Mouse (Mus musculus) limb, embryonic 13.5 days (tissue): Measurements from ENCODE around the gene Uhrf1bp1. TPM values are rescaled to one million over a fixed set of nuclear protein-coding genes. Genes with fewer than 3 reads are reported as not detected.

ENCODE experiments used
- ATAC-seq: fragments of 200-750 bp; cut with Nextera tagmentation; 2 replicates; pipeline ENCODE4 v1.8.0; 2017; ENCODE audit warnings: low read depth, moderate number of reproducible peaks, moderate TSS enrichment; ENCODE audit not compliant: low FRiP score
- H3K27ac ChIP-seq: fragments of 300-500 bp; sonication (generic); 2 replicates; pipeline ENCODE4 v1.5.1; 2015; ENCODE audit warnings: inconsistent platforms, mild to moderate bottlenecking, moderate library complexity
- H3K27me3 ChIP-seq: fragments of 300-500 bp; sonication (generic); 2 replicates; pipeline ENCODE4 v1.6.1; 2015; ENCODE audit warnings: mild to moderate bottlenecking, inconsistent platforms
- H3K36me3 ChIP-seq: fragments of 300-500 bp; sonication (generic); 2 replicates; pipeline ENCODE4 v1.6.1; 2015; ENCODE audit warnings: inconsistent platforms, mild to moderate bottlenecking, moderate library complexity
- H3K4me1 ChIP-seq: fragments of 300-500 bp; sonication (generic); 2 replicates; pipeline ENCODE4 v1.6.1; 2015; ENCODE audit warnings: inconsistent platforms
- H3K4me2 ChIP-seq: fragments of 300-500 bp; sonication (generic); replicated peaks from 2 replicates; pipeline ENCODE4 v1.6.1; 2015; ENCODE audit warnings: inconsistent platforms, mild to moderate bottlenecking, moderate library complexity
- H3K4me3 ChIP-seq: fragments of 300-500 bp; sonication (generic); 2 replicates; pipeline ENCODE4 v1.5.1; 2015; ENCODE audit warnings: moderate library complexity, mild to moderate bottlenecking, inconsistent platforms
- H3K9ac ChIP-seq: fragments of 300-500 bp; sonication (generic); 2 replicates; pipeline ENCODE4 v1.6.1; 2015; ENCODE audit warnings: mild to moderate bottlenecking, inconsistent platforms
- H3K9me3 ChIP-seq: fragments of 300-500 bp; sonication (generic); 2 replicates; pipeline ENCODE4 v1.6.1; 2016; ENCODE audit warnings: inconsistent platforms
- WGBS: fragments of 180-500 bp; shearing (Covaris S2); methylation state at CpG from one replicate; pipeline ENCODE4 v1.1.7; 2015; 5-methylcytosine and 5-hydroxymethylcytosine counted together
- polyA plus RNA-seq: library from polyadenylated mRNA; unstranded; fragments of >200 nt; fragmentation: Nextera tagmentation; extraction: Ambion mirVana; gene quantifications from 2 replicates; pipeline ENCODE4 v1.2.1, GENCODE M21; 2015

The Uhrf1bp1 gene
- polyA plus RNA-seq, 1 experiment from 2014 or later = 7.5 TPM

DNA sequence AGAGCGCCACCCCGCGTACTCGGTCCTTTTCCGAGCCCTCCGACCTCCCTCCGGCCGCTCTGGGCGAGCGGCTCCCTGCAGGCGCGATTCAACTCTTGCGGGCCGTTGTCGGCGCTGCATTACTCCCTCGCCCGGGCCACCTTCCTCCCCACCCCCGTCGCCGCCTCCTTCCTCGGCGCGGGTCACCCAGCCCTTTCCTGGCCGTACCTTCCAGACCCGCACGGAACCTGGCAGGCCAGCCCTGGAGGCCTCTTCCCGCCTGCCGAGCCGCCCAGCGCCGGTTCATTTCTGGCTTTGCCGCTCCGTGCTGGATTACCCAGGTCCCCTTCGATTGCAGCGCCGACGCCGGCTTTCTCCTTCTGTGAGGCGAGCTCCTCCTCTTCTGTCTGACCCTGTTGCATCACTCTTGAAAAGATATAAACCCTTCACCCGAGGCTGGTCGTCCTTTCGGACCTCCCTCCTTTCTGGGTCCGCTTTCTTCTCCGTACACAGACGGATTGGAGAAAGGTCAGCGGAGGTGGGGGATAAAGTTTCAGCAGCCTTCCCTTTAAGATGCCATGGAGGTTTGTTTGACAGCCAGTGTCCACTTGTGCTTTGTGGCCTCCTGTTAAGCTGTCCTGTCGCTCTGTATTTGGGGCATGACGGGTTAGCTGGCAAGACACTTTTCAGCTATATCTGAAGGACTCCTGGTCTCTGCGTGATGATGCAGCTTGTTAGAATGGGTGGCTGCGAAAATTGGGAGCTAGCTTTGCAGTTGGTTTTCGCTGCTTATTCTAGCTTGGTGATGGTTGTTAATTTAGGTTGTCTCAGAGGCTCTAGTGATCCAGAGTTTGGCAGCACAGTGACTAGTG is 782 bp downstream of the Uhrf1bp1 start:
- WGBS = 2% methylated on average over 52 of the region's 52 CpGs
- Histone ChIP-seq H3K36me3 (peaks cover 27% of the 10 kb centered on the region), H3K27me3 (no peaks in the 10 kb centered on the region), H3K9me3 (no peaks in the 10 kb centered on the region), H3K4me3 (peak overlapping the region; percentile 92), H3K4me1 (peaks cover 29% of the 10 kb centered on the region), H3K27ac (peak overlapping the region; percentile 79), H3K9ac (peak overlapping the region; percentile 93), H3K4me2 (peak overlapping the region; percentile 89)
- peak; percentile 54; the same call in 1 of the 2 replicates for ATAC-seq

DNA sequence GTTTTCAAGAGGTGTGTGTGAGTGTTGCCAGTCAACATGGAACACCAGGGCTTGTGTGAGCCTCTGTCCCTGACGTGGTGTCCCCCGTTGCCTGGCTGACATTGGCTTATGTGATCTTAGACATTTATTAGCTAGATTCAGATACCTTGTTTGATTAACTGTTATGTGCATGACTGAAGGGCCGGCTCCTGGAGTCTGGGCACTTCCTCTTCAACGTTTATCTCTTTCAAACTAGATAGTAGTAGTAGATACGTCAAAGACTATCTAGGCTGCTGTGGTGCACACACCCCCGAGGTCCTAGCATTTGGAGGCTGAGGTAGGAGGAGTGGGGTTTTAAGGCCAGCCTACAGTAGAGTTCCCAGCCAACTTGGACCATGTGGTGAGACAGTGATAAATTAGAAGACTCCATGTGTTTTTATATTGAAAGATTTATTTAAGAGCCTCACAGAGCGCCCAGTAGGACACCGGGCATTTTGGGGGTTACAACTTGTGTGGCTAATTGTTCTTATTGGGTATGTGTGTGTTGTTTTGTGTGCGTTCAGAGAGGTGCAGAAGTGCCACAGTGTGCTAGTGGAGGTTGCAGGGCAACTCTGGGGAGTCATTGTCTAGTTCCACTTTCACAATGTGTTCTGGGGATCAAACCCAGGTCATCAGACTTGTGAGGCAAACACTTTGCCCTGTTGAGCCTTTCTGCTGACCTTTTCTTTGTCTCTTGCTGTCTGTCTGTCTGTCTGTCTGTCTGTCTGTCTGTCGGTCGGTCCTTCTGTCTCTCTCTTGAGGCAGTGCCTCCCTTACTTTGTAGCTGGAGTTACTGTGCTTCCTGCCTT is 1.6 kb downstream of the Uhrf1bp1 start:
- peaks cover 29% of the 10 kb centered on the region for H3K4me1 ChIP-seq
- peak overlapping the region; percentile 93 for H3K9ac ChIP-seq
- H3K36me3 ChIP-seq = peaks cover 18% of the 10 kb centered on the region
- H3K4me3 ChIP-seq = peak overlapping the region; percentile 92
- H3K9me3 ChIP-seq = no peaks in the 10 kb centered on the region
- H3K4me2 ChIP-seq = peak overlapping the region; percentile 89
- 48% methylated on average over 11 of the region's 11 CpGs for WGBS
- no peaks in the 10 kb centered on the region for H3K27me3 ChIP-seq
- no peak for ATAC-seq
- H3K27ac ChIP-seq = no peak overlapping the region

DNA sequence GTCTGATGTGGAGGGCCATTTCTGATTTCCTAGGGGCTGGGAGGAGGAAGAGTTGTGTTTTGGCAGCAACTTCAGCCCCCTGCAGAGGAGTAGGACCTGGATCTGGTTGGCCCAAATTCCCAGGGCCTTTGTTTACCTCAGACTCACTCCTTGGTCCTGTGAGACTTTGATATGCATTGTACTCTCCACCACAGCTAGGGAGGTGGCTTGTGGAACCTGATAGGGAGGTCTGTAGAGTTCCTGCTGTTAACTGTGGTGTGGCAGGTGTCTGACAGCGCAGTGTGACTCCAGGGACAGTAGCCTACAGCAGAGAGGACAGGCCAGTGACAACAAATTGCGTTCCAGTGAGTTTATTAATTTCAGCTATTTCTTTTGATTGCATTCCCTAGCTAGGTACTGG is 2.9 kb downstream of the Uhrf1bp1 start:
- no peak for ATAC-seq
- Histone ChIP-seq H3K9ac (no peak overlapping the region; the same call in 1 of the 2 replicates), H3K36me3 (peaks cover 8% of the 10 kb centered on the region), H3K9me3 (no peaks in the 10 kb centered on the region), H3K4me3 (no peak overlapping the region), H3K4me2 (peak overlapping the region; percentile 89; the same call in 1 of the 2 replicates), H3K27me3 (no peaks in the 10 kb centered on the region), H3K4me1 (peaks cover 29% of the 10 kb centered on the region), H3K27ac (no peak overlapping the region)
- 40% methylated on average over 2 of the region's 2 CpGs for WGBS

DNA sequence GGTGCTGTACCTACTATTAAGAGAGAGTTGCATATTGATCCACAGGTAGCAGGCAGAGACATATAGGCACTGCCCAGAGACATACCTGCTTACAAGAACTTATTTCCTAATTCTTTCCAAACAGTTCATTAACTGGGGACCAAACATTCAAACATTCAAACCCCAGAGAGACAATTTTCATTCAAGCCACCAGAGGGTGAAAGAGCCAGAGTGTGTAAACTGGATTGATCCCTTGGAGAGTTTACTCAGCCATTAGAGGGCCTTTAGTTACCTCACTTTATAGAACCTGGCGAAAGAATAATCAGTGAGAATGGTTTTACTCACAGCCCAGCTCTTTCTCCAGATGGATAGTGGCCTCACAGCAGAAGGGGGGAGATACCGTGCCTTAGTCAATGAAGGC is 9.2 kb downstream of the Uhrf1bp1 start:
- no peak overlapping the region for H3K4me3 ChIP-seq
- H3K27ac ChIP-seq = no peak overlapping the region
- H3K27me3 ChIP-seq = no peaks in the 10 kb centered on the region
- H3K9ac ChIP-seq = no peak overlapping the region
- H3K4me1 ChIP-seq = peaks cover 8% of the 10 kb centered on the region; the same call in 1 of the 2 replicates
- 65% methylated on average over 2 of the region's 2 CpGs for WGBS
- H3K4me2 ChIP-seq = no peak overlapping the region
- no peaks in the 10 kb centered on the region for H3K9me3 ChIP-seq
- H3K36me3 ChIP-seq = peaks cover 7% of the 10 kb centered on the region; the same call in 1 of the 2 replicates
- ATAC-seq = no peak

DNA sequence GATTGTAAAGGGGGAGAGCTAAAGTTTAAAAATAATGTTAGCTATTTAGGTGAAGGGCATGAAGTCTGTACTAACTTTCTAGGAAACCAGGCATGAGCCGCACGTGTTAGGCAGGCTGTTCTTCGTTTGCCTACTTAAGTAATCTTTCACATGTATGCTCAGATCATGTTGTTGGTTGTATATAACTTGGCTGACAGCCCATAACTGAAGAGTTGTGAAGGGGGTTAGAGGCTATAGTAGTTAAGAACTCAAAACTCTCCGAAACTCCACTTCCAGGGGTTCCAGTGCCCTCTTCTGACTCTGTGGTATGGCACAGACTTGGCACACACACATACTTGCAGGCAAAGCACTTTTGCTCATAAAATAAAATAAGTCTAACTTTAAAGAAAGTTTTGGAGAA is 10.5 kb downstream of the Uhrf1bp1 start:
- Histone ChIP-seq H3K27me3 (no peaks in the 10 kb centered on the region), H3K4me2 (no peak overlapping the region), H3K9ac (no peak overlapping the region), H3K9me3 (no peaks in the 10 kb centered on the region), H3K4me3 (no peak overlapping the region), H3K27ac (no peak overlapping the region), H3K4me1 (peaks cover 8% of the 10 kb centered on the region; the same call in 1 of the 2 replicates), H3K36me3 (peaks cover 7% of the 10 kb centered on the region; the same call in 1 of the 2 replicates)
- 84% methylated on average over 4 of the region's 4 CpGs for WGBS
- no peak for ATAC-seq

DNA sequence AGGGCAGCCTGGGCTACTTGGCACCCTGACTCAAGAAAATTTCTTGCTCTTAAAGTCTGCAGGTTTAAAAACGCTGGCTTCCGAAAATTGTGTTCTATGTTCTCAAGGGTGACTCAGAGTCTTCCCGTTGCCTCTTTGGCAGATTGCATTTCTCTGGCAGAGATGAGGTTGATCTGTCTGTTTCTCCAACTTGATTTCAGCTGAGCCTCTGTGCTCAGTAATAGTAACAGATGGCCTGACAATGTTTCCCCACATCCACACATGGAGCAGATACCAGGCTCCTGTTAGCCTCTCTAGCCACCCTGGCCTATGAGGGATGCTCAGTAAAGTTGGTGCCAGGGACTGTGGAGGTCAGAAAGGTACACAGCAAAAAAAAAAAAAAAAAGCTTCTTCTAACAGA is 15.6 kb downstream of the Uhrf1bp1 start:
- no peaks in the 10 kb centered on the region for H3K9me3 ChIP-seq
- ATAC-seq = no peak
- H3K27me3 ChIP-seq = no peaks in the 10 kb centered on the region
- H3K36me3 ChIP-seq = peaks cover 7% of the 10 kb centered on the region; the same call in 1 of the 2 replicates
- no peaks in the 10 kb centered on the region for H3K4me1 ChIP-seq
- H3K9ac ChIP-seq = no peak overlapping the region
- H3K4me3 ChIP-seq = no peak overlapping the region
- H3K4me2 ChIP-seq = no peak overlapping the region
- WGBS = 85% methylated on average over 3 of the region's 3 CpGs
- no peak overlapping the region for H3K27ac ChIP-seq

DNA sequence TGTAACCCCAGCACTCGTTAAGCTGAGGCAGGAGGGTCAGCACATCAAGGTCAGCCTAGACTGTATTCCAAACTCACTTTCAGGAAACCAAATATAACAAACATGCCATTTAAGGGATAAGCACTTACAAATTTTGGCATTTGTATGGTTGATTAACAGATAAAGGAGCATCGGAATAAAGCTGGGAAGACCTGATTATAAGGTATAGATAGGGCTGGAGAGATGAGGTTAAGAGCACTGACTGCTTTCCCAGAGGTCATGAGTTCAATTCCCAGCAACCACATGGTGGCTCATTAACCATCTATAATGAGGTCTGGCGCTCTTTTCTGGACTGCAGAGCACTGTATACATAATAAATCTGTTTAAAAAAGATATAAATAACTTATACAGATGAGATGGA is 17.3 kb downstream of the Uhrf1bp1 start:
- H3K9me3 ChIP-seq = no peaks in the 10 kb centered on the region
- no peak overlapping the region for H3K4me2 ChIP-seq
- H3K27me3 ChIP-seq = no peaks in the 10 kb centered on the region
- no peak overlapping the region for H3K4me3 ChIP-seq
- 61% methylated on average over 3 of the region's 3 CpGs for WGBS
- H3K27ac ChIP-seq = no peak overlapping the region
- no peak for ATAC-seq
- no peaks in the 10 kb centered on the region for H3K4me1 ChIP-seq
- H3K36me3 ChIP-seq = peaks cover 19% of the 10 kb centered on the region
- H3K9ac ChIP-seq = no peak overlapping the region

DNA sequence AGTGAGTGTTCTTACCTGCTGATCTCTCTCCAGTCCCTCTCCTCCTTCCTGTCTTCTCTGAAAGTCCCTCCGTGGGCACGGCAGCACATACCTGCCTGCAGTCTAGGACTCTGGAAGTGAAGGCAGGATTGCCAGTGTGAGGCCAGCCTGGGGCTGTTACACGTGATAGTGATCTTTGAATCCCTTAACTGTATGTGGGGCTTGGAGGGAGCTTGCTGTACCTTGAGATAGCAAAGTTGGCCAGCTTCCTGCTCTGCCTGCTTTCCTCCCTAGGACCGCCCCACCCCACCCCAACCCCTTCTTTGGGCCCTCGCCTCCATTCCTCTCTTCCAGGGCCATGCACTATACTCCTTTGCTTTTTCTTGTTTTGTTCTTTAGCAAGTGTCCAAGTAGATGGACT is 18.3 kb downstream of the Uhrf1bp1 start:
- peaks cover 26% of the 10 kb centered on the region for H3K36me3 ChIP-seq
- no peak overlapping the region for H3K27ac ChIP-seq
- no peak overlapping the region for H3K4me2 ChIP-seq
- no peak overlapping the region for H3K9ac ChIP-seq
- H3K4me3 ChIP-seq = no peak overlapping the region
- 71% methylated on average over 5 of the region's 5 CpGs for WGBS
- no peaks in the 10 kb centered on the region for H3K27me3 ChIP-seq
- no peak for ATAC-seq
- H3K4me1 ChIP-seq = no peaks in the 10 kb centered on the region
- no peaks in the 10 kb centered on the region for H3K9me3 ChIP-seq

DNA sequence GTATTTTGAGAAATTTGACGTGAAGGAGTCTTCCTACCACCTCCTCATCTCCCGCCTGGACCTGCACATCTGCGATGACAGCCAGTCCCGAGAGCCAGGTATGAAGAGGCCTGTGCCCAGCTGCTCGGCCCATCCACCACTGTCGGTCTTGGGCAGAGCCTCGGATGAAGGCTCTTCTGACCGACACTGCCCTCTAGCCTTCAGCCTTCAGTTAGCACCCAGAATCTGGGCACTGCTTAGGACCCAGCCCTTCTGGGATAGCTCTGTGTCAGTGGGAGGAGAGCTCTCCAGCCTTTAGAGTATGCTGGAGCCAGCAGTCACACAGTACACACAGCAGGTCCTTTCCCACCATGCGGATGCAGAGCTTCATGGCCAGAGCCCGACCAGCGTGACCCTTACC is 25.3 kb downstream of the Uhrf1bp1 start:
- no peak overlapping the region for H3K27ac ChIP-seq
- H3K27me3 ChIP-seq = no peaks in the 10 kb centered on the region
- no peak overlapping the region for H3K9ac ChIP-seq
- no peaks in the 10 kb centered on the region for H3K4me1 ChIP-seq
- no peak overlapping the region for H3K4me2 ChIP-seq
- H3K9me3 ChIP-seq = no peaks in the 10 kb centered on the region
- H3K36me3 ChIP-seq = peaks cover 86% of the 10 kb centered on the region
- no peak overlapping the region for H3K4me3 ChIP-seq
- ATAC-seq = no peak
- 65% methylated on average over 11 of the region's 11 CpGs for WGBS

DNA sequence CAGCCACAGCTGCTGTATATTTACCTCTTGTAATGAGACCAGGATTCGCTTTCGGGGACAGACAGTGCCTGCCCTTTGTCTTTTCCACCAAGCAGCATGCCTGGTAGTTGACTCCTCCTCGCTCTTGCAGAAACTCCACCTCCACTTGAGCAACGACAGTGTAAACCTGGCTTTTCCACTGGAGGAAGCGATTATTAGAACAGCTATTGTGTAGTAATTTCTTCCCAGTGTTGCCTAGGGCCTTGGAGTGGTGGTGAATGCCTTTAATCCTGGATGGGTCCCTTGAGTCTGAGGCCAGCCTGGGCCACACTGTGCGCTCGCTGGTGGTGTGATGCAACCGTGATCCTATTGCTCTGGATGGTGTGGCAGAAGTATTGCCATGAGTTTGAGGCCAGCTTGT is 26.9 kb downstream of the Uhrf1bp1 start:
- H3K4me1 ChIP-seq = no peaks in the 10 kb centered on the region
- H3K9ac ChIP-seq = no peak overlapping the region
- H3K27me3 ChIP-seq = no peaks in the 10 kb centered on the region
- H3K4me3 ChIP-seq = no peak overlapping the region
- no peak for ATAC-seq
- H3K36me3 ChIP-seq = peaks cover 94% of the 10 kb centered on the region
- WGBS = 92% methylated on average over 8 of the region's 8 CpGs
- H3K9me3 ChIP-seq = no peaks in the 10 kb centered on the region
- H3K4me2 ChIP-seq = no peak overlapping the region
- H3K27ac ChIP-seq = no peak overlapping the region

DNA sequence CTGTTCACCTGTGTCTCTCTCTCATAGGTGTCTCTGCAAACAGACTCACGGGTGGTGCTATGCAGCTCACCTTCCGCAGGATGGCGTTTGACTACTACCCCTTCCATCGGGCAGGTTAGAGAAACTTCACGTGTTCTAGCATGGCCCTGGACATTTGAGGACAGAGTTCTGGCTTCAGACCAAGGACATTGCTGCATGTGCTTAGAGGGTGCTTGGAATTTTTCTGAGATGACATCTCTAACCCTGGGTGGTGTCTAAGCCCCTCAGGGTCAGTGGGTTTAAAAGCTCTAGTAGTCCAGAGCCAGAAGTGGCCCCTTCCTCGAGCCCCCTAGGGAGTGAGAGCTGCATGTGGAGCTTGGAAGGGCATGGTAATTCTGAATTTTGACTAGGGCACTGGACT is 27.8 kb downstream of the Uhrf1bp1 start:
- Histone ChIP-seq H3K27me3 (no peaks in the 10 kb centered on the region), H3K9me3 (no peaks in the 10 kb centered on the region), H3K27ac (no peak overlapping the region), H3K4me3 (no peak overlapping the region), H3K36me3 (peaks cover 91% of the 10 kb centered on the region), H3K4me1 (no peaks in the 10 kb centered on the region), H3K9ac (no peak overlapping the region), H3K4me2 (no peak overlapping the region)
- 94% methylated on average over 6 of the region's 6 CpGs for WGBS
- no peak for ATAC-seq

DNA sequence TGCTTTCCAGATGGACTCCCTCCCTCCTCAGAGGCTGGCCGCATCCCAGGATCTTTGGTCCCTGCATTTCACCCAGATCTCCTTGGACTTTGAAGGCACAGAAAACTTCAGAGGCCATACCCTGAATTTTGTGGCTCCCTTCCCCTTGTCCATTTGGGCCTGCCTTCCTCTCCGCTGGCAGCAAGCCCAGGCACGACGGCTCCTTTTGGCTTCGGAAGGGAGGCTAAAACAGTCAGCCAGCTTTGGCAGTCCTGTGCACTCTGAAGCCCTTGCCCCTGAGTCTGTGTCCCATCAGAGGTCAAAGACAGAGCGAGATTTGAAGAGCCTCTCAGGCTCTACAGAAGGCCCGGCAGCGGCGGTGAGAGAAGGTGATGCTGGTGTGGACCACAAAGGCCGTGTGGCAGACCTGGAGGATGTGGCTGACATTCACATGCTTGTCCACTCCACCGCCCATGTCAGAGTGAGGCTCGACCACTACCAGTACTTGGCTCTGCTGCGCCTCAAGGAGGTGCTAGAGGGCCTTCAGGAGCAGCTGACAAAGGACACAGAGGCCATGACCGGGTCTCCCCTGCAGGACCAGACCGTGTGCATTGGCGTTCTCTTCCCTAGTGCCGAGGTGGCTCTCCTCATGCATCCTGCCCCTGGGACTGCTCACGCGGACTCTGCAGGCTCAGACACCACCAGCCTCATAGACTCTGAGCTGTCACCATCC is 30.4 kb downstream of the Uhrf1bp1 start:
- Histone ChIP-seq H3K9me3 (no peaks in the 10 kb centered on the region), H3K4me3 (no peak overlapping the region), H3K27ac (no peak overlapping the region), H3K9ac (no peak overlapping the region), H3K4me2 (no peak overlapping the region), H3K4me1 (no peaks in the 10 kb centered on the region), H3K36me3 (peaks cover 90% of the 10 kb centered on the region), H3K27me3 (no peaks in the 10 kb centered on the region)
- WGBS = 85% methylated on average over 19 of the region's 19 CpGs
- no peak for ATAC-seq
